Mouse (Mus musculus): Measurements from ENCODE around the gene Coq10b. TPM values are rescaled to one million over a fixed set of nuclear protein-coding genes. Genes with fewer than 3 reads are reported as not detected.

Coq10b gene
- polyA plus RNA-seq, 1 experiment: 21.0 TPM

DNA sequence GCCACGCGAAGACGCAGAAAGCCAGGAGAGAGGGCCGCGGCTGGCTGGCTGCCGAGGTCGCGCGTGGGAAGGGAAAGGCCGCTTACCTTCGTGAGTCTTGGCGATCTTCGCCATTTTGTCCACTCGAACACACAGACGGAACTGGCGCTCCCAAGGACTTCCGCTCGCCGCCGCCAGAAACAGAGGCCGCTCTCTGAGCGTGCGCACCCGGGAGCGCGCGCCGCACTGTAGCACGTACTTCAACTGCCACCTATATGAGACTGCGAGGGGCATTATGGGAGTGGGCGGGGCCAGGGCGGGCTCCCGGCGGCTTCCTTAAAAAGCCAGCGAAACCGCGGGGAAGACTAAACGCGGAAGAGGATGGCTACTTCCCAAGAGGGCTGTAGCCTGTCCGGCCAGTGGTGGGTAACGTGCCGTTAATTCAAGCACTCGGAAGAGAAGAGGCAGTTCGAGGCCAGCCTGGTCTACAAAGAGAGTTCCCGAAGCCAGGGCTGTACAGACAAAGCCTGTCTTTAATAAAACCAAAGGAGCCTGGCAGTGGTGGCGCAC, 25.2 kb upstream of the Coq10b start, which contains the start of gene Sf3b1:
Gene Sf3b1 (minus strand): TSS at position 229 of the 549 bp plus-strand sequence.
- Histone ChIP-seq H3K27me3 (ENCODE audit: control insufficient read depth, insufficient read depth, insufficient read length) (no peaks in the 10 kb centered on the region), H3ac (ENCODE audit: control insufficient read depth, insufficient read length, low read depth) (peak within 1 kb of the TSS; percentile 95), H3K4me3 (ENCODE audit: insufficient read depth, poor library complexity, severe bottlenecking) (peak within 1 kb of the TSS; percentile 91), H3K79me3 (ENCODE audit: low read depth) (peaks cover 48% of the 10 kb centered on the region), H3K79me2 (ENCODE audit: control insufficient read depth, insufficient read depth) (peaks cover 53% of the 10 kb centered on the region), H3K36me3 (ENCODE audit: control insufficient read depth, insufficient read depth) (peaks cover 5% of the 10 kb centered on the region)
- TF ChIP-seq MAX (IDR thresholded peaks at IDR 0.05) (peak; percentile 19), MYOD1 (IDR thresholded peaks at IDR 0.05; ENCODE audit: control insufficient read depth, insufficient read length, low read depth) (no peak)

DNA sequence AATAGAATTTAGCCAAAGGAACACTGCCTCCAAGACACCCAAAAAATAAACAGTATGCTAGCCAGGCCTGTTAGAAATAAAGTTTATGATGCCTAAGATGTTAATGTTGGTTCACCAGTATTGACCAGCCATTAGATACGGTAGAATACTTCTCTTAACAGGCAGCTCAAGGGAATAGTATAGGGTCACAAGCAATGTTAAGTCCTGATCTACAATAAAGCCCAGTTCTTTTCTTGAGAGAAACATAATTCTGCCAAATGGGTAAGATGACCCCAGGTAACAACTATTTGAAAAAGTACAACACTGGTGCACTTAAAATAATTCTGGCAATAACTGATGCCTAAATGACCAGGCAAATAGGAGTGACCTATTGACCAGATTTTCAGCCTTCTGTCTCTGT, 24.6 kb upstream of the Coq10b start:
- Histone ChIP-seq H3K4me3 (ENCODE audit: insufficient read depth, poor library complexity, severe bottlenecking) (no peak overlapping the region), H3K79me3 (ENCODE audit: low read depth) (peaks cover 42% of the 10 kb centered on the region), H3K79me2 (ENCODE audit: control insufficient read depth, insufficient read depth) (peaks cover 47% of the 10 kb centered on the region), H3K27me3 (ENCODE audit: control insufficient read depth, insufficient read depth, insufficient read length) (no peaks in the 10 kb centered on the region), H3ac (ENCODE audit: control insufficient read depth, insufficient read length, low read depth) (no peak overlapping the region), H3K36me3 (ENCODE audit: control insufficient read depth, insufficient read depth) (peaks cover under 1% of the 10 kb centered on the region)
- TF ChIP-seq USF1 (IDR thresholded peaks at IDR 0.05; ENCODE audit: low read depth): no peak
- no peak for TF ChIP-seq MYOD1 (IDR thresholded peaks at IDR 0.05; ENCODE audit: control insufficient read depth, insufficient read length, low read depth)
- no peak for TF ChIP-seq MAX (IDR thresholded peaks at IDR 0.05)
- TF ChIP-seq MYOG (IDR thresholded peaks at IDR 0.05; ENCODE audit: control insufficient read depth, extremely low read depth, insufficient read length): no peak
- TF ChIP-seq FOSL1 (IDR thresholded peaks at IDR 0.05; ENCODE audit: insufficient read depth, low read length, poor library complexity, severe bottlenecking): no peak
- no peak for TF ChIP-seq CEBPB (IDR thresholded peaks at IDR 0.05; ENCODE audit: low read depth)

DNA sequence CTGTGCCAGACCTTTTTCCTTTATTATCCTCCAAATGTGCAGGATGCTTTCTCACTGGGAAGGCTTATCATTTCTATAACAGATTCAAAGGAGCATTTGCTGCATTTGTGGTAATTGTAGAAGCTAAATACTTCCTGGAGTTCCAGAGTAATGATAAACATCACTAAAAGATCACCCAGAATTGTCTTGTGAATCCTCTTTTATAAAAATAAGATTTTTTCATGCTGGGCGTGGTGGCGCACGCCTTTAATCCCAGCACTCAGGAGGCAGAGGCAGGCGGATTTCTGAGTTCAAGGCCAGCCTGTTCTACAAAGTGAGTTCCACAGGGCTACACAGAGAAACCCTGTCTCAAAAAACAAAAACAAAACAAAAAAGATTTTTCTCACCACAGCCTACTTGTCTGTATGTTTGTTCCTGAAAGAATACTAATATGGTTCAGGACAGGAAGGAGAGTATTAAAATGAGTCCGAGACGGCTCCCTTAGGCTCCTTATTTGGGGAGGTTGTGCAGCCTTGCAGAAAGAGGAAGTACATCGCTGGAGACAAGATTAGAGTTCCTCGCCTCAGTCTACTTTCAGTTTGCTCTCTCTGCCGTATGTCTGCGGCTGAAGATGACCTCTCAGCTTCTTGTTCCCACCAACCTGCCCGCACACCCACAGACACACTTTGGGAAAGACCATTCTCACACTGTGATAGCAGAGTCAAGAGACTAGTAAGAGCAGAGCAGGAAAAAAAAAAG, 23.9 kb upstream of the Coq10b start:
- H3ac ChIP-seq (ENCODE audit: control insufficient read depth, insufficient read length, low read depth): no peak overlapping the region
- H3K79me3 ChIP-seq (ENCODE audit: low read depth): peaks cover 35% of the 10 kb centered on the region
- TF ChIP-seq CTCF (IDR thresholded peaks at IDR 0.05; ENCODE audit: control insufficient read depth, insufficient read depth, insufficient read length) (no peak), FOSL1 (IDR thresholded peaks at IDR 0.05; ENCODE audit: insufficient read depth, low read length, poor library complexity, severe bottlenecking) (no peak), MAX (IDR thresholded peaks at IDR 0.05) (no peak), USF1 (IDR thresholded peaks at IDR 0.05; ENCODE audit: low read depth) (no peak), CEBPB (IDR thresholded peaks at IDR 0.05; ENCODE audit: low read depth) (no peak), MYOG (IDR thresholded peaks at IDR 0.05; ENCODE audit: control insufficient read depth, extremely low read depth, insufficient read length) (no peak), MYOD1 (IDR thresholded peaks at IDR 0.05; ENCODE audit: control insufficient read depth, insufficient read length, low read depth) (no peak)
- H3K79me2 ChIP-seq (ENCODE audit: control insufficient read depth, insufficient read depth): peaks cover 40% of the 10 kb centered on the region
- no peaks in the 10 kb centered on the region for H3K36me3 ChIP-seq (ENCODE audit: control insufficient read depth, insufficient read depth)
- no peaks in the 10 kb centered on the region for H3K27me3 ChIP-seq (ENCODE audit: control insufficient read depth, insufficient read depth, insufficient read length)
- no peak overlapping the region for H3K4me3 ChIP-seq (ENCODE audit: insufficient read depth, poor library complexity, severe bottlenecking)

- H3K36me3 ChIP-seq (ENCODE audit: control insufficient read depth, insufficient read depth): no peaks in the 10 kb centered on the region
- no peak overlapping the region for H3ac ChIP-seq (ENCODE audit: control insufficient read depth, insufficient read length, low read depth)
- TF ChIP-seq MAX (IDR thresholded peaks at IDR 0.05): no peak
- TF ChIP-seq CTCF (IDR thresholded peaks at IDR 0.05; ENCODE audit: control insufficient read depth, insufficient read depth, insufficient read length): no peak
- no peak for TF ChIP-seq USF1 (IDR thresholded peaks at IDR 0.05; ENCODE audit: low read depth)
- no peak for TF ChIP-seq FOSL1 (IDR thresholded peaks at IDR 0.05; ENCODE audit: insufficient read depth, low read length, poor library complexity, severe bottlenecking)
- TF ChIP-seq CEBPB (IDR thresholded peaks at IDR 0.05; ENCODE audit: low read depth): no peak
- no peak for TF ChIP-seq MYOD1 (IDR thresholded peaks at IDR 0.05; ENCODE audit: control insufficient read depth, insufficient read length, low read depth)
- TF ChIP-seq MYOG (IDR thresholded peaks at IDR 0.05; ENCODE audit: control insufficient read depth, extremely low read depth, insufficient read length): no peak
Observed at GRCm38 (mm10) chr1:55029446-55029845, 23.1 kb upstream of the Coq10b start.

GRCm38 (mm10) chr1:55031026-55031779, 21.4 kb upstream of the Coq10b start:
- peaks cover 10% of the 10 kb centered on the region for H3K79me3 ChIP-seq (ENCODE audit: low read depth)
- TF ChIP-seq CEBPB (IDR thresholded peaks at IDR 0.05; ENCODE audit: low read depth): no peak
- TF ChIP-seq MAX (IDR thresholded peaks at IDR 0.05): no peak
- TF ChIP-seq MYOG (IDR thresholded peaks at IDR 0.05; ENCODE audit: control insufficient read depth, extremely low read depth, insufficient read length): no peak
- no peak for TF ChIP-seq USF1 (IDR thresholded peaks at IDR 0.05; ENCODE audit: low read depth)
- TF ChIP-seq MYOD1 (IDR thresholded peaks at IDR 0.05; ENCODE audit: control insufficient read depth, insufficient read length, low read depth): no peak
- TF ChIP-seq CTCF (IDR thresholded peaks at IDR 0.05; ENCODE audit: control insufficient read depth, insufficient read depth, insufficient read length): no peak
- TF ChIP-seq FOSL1 (IDR thresholded peaks at IDR 0.05; ENCODE audit: insufficient read depth, low read length, poor library complexity, severe bottlenecking): no peak
- no peak overlapping the region for H3K4me3 ChIP-seq (ENCODE audit: insufficient read depth, poor library complexity, severe bottlenecking)
- H3ac ChIP-seq (ENCODE audit: control insufficient read depth, insufficient read length, low read depth): no peak overlapping the region
- H3K79me2 ChIP-seq (ENCODE audit: control insufficient read depth, insufficient read depth): peaks cover 15% of the 10 kb centered on the region
- H3K27me3 ChIP-seq (ENCODE audit: control insufficient read depth, insufficient read depth, insufficient read length): no peaks in the 10 kb centered on the region
- H3K36me3 ChIP-seq (ENCODE audit: control insufficient read depth, insufficient read depth): no peaks in the 10 kb centered on the region

More at GRCm38 (mm10) chr1:55029446-55029845, 23.1 kb upstream of the Coq10b start:
- H3K79me2 ChIP-seq (ENCODE audit: control insufficient read depth, insufficient read depth): peaks cover 32% of the 10 kb centered on the region
- peaks cover 27% of the 10 kb centered on the region for H3K79me3 ChIP-seq (ENCODE audit: low read depth)
- H3K27me3 ChIP-seq (ENCODE audit: control insufficient read depth, insufficient read depth, insufficient read length): no peaks in the 10 kb centered on the region
- H3K4me3 ChIP-seq (ENCODE audit: insufficient read depth, poor library complexity, severe bottlenecking): no peak overlapping the region

Data from C2C12 (cell line).